Mouse (Mus musculus): ENCODE data around the gene Pctp. TPM values are rescaled to one million over a fixed set of nuclear protein-coding genes. Genes with fewer than 3 reads are reported as not detected.

The Pctp gene
- total RNA-seq, 1 experiment from 2014 or later: 7.7 TPM

GRCm38 (mm10) chr11:89977746-89978352 is 24.8 kb downstream of the Pctp start:
- DNase-seq: no peak

- DNase-seq: no peak
These were observed 26.3 kb downstream of the Pctp start for GRCm38 (mm10) chr11:89976361-89976760.

- no peak for DNase-seq
These were observed 31.4 kb downstream of the Pctp start for GRCm38 (mm10) chr11:89971296-89971695.

- no peak for DNase-seq
These were observed 32.0 kb downstream of the Pctp start for GRCm38 (mm10) chr11:89970726-89971125.

- DNase-seq: no peak
These were observed 33.6 kb downstream of the Pctp start for GRCm38 (mm10) chr11:89969131-89969530.

GRCm38 (mm10) chr11:89950691-89951270 is 51.9 kb downstream of the Pctp start:
- DNase-seq: no peak

- peak; percentile 25 for DNase-seq
These were observed 54.9 kb downstream of the Pctp start for GRCm38 (mm10) chr11:89947806-89948205.

- no peak for DNase-seq
These were observed 57.5 kb downstream of the Pctp start for GRCm38 (mm10) chr11:89945159-89945558.

GRCm38 (mm10) chr11:89937241-89937640 is 65.5 kb downstream of the Pctp start:
- DNase-seq: no peak

Other genes with a start within 250 kb of the Pctp start
- gene Ankfn1, start 225.2 kb downstream of the Pctp start, total RNA-seq (2021): 0.48 TPM in 1 of 2 replicates, not detected in the other
- 4.2 and 5.1 TPM in 2 replicates for gene Tmem100, start 27.5 kb upstream of the Pctp start, total RNA-seq (2021)
- gene Gm45716, start 184.8 kb upstream of the Pctp start, total RNA-seq (2021): 2.9 and 3.5 TPM in 2 replicates
- gene Mmd, start 246.6 kb upstream of the Pctp start, total RNA-seq (2021): 68.3 and 87.3 TPM in 2 replicates